Mouse (Mus musculus): ENCODE measurements around the gene Gm6993.

Gm6993 gene

GRCm38 (mm10) chr12:31271361-31272011 lies 30.9 kb downstream of the Gm6993 start:
- in situ Hi-C loops (cut with MboI): no loop called here

DNA sequence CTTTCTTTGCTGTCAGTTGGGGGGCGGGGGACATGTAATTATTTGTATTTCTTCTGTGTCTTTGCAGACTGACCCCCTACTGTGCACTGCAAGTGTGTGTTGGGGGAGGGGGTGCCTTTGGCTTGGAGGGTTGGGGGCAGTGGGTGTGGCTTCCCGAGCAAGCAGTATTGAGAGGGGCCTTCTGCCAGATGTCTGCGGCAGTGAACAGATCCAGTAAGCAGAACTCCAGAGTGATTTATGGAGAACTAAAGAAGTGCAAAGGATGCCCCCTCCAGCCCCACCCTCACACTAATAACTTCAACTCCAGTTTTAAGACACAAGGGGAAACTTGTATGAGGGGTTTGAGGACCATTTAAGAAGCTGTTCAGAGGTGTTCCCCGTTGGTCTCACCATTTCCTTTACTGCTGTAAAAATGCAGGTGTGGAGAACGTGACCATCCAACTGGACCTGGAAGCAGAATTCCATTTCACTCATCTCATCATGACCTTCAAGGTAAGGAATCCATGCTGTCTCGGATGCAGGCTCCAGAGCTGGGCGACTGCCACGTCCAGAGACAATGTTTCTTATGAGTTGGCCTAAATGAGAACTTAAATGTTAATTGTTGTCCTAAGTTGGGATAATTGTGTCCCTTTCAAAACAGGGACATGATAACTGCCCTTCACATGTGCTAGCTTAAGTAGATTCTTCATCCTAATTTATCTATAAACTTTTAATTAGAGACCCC lies 31.6 kb downstream of the Gm6993 start:
- in situ Hi-C loops (cut with MboI): no loop called here

DNA sequence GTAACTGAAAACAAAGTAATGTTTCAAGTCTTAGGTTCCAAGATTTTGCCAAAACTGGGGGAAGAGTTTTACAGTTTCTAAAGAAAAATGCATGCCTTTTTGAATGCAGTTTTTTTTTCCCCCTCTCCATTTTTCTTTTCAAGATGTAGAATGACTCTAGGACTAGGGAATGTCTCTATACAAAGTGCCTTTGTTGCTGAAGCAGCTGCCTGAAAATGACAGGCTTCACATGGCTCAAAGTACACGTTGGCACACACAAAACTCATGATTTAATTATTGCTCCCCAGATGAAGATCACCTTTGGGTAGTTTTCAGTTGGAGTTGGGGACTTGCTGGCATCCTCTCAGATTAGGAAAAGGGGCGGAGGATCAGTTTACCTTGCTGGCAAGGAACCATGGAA lies 32.3 kb downstream of the Gm6993 start:
- in situ Hi-C loops (cut with MboI): no loop called here

DNA sequence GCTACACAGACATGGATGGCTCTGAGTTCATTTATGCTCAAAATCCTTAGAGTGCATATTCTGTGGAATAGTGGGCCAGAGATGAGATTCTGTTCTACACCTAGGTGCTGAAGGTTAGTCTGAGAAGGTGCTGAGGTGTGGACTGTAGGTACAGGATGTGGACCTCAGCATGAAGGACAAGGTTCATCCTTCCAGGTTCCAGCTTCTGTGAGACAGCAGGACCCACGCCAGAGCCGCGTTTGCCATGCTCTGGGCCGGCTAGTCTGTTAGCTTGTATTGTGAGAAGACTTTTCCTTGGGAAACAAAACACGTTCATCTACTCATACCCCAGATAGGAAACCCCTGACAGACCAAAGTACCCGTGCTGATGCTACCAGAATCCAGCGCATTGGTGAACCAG lies 33.1 kb downstream of the Gm6993 start:
- in situ Hi-C loops (cut with MboI): no loop called here

DNA sequence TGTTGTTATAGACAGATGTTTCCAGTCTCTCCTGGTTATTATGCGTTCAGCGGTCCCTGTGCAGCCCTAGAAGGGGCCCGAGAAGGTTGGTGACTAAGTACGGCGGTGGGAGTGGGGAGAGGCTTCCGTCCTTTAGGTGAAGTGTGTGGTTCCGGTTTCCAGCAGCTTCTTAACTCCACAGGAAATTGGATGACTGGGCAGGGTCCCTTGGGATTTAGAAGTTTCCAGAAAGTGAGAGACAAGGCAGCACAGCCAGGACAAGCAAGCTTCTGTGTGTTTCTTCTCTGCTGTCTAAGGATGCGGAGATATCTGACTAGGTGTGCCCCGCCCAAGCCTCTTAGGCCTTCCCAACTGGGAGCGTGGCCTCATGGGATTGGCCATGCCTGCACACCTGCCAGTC lies 34.8 kb downstream of the Gm6993 start:
- in situ Hi-C loops (cut with MboI): no loop called here

DNA sequence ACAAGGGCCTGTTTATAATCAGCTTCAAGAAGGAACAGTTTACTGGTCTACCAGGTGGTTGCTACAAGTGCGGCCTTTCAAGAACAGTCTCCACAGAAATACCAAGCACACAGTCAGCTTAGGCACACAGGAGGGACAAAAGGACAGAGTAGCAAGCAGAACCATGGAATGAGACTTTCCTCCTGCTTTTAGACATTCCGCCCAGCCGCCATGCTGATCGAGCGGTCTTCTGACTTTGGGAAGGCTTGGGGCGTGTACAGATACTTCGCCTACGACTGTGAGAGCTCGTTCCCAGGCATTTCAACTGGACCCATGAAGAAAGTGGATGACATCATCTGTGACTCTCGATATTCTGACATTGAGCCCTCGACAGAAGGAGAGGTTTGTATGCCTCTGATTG lies 37.7 kb downstream of the Gm6993 start:
- in situ Hi-C loops (cut with MboI): no loop called here

DNA sequence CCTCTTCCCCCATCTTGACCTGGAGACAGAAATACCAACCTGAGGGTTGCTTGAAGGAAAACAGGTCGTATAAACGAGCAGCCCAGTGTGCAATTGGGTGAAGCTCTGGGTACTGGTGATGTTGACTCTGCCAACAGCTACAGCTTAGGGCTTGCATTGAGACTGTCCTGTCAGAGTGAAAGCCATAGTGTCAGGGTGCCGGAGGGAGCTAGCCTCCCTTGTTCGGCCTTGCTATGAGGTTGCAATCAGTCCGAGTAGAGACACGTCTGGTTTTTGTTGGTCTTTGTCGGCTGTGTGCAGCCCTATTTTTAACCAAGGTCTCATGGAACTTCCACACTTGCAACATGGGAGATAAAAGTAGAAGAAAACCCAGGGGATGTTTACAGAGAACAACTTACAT lies 39.7 kb downstream of the Gm6993 start:
- in situ Hi-C loops (cut with MboI): no loop called here

- in situ Hi-C loops (cut with MboI): no loop called here
These were observed 40.6 kb downstream of the Gm6993 start for GRCm38 (mm10) chr12:31281100-31281591.

- in situ Hi-C loops (cut with MboI): no loop called here
These were observed 41.7 kb downstream of the Gm6993 start for GRCm38 (mm10) chr12:31282241-31282640.

GRCm38 (mm10) chr12:31283131-31283530 lies 42.6 kb downstream of the Gm6993 start:
- in situ Hi-C loops (cut with MboI): no loop called here

- in situ Hi-C loops (cut with MboI): no loop called here
These were observed 43.1 kb downstream of the Gm6993 start for GRCm38 (mm10) chr12:31283617-31284136.

DNA sequence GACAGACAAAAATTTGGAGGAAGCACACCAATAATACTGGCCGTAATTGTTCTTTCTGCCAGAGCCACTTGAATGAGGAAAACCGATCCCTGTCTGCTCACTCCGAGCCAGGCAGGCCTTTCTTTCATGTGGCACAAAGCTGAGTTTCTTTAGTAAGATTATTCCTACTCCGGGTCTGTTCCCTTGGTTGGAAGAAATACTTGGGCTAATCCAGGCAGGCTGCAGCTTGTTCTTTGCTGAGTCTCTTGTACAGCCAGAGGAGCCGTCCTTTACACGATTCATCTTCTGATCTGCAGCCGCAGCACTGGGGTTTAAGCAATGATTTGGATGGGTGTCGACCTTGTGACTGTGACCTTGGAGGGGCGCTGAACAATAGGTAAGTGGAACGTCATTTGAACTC lies 48.5 kb downstream of the Gm6993 start:
- in situ Hi-C loops (cut with MboI): no loop called here

All from mature B cell (primary cell).